Mouse (Mus musculus): ENCODE results near the gene Alox5.

DNA sequence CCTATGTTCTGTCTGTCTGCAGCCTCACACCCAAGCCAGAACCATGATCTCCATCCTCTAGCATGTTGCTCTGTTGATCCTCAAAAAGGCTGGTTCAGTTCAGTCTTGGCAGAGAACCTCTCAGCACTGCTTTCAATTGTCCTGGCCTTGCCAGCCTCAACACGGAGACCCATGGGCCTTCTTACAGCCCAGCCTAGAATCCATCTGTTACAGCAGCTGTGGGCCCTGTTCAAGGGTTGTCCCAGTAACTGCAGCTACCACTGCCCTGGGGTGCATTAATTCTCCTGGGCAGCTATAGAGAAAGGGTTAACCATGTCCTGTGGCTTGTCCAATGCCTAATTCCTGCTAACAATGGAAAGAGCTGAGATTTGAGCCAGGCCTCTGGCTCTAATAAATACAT is 42.5 kb downstream of the Alox5 start:
- TF ChIP-seq POLR2A (IDR thresholded peaks at IDR 0.05; ENCODE audit: low read depth, low read length) (no peak), CTCF (IDR thresholded peaks at IDR 0.05; ENCODE audit: borderline replicate concordance, insufficient read depth, low read length) (no peak)
